Mouse (Mus musculus): ENCODE data around the gene Prrt2. TPM values are rescaled to one million over a fixed set of nuclear protein-coding genes. Genes with fewer than 3 reads are reported as not detected.

The Prrt2 gene
- polyA plus RNA-seq (2014; fragmentation: Nextera tagmentation; extraction: Ambion mirVana), result 4.1 and 9.6 TPM in 2 replicates

GRCm38 (mm10) chr7:127020901-127021562, at the start of gene Prrt2, which contains the start of gene Gm42742:
Prrt2 (minus strand) TSS chr7:127021211.
Gm42742 (minus strand) TSS chr7:127021097.
- H3K27ac ChIP-seq (ENCODE audit: low read depth, low read length), result peak within 1 kb of the TSS; percentile 77; the same call in 1 of the 2 replicates
- no peaks in the 10 kb centered on the region for H3K27me3 ChIP-seq (ENCODE audit: control insufficient read depth, insufficient read depth, low read length)
- WGBS, result under 1% methylated on average over 37 of the region's 37 CpGs
- H3K9me3 ChIP-seq (ENCODE audit: control insufficient read depth, low read length), result no peaks in the 10 kb centered on the region
- H3K4me3 ChIP-seq (ENCODE audit: low read length), result peak within 1 kb of the TSS; percentile 53
- peaks cover 32% of the 10 kb centered on the region for H3K36me3 ChIP-seq (ENCODE audit: control insufficient read depth, insufficient read depth, low read length)
- ATAC-seq (ENCODE audit: low FRiP score, low TSS enrichment), result peak; percentile 8; the same call in 1 of the 2 replicates
- H3K4me1 ChIP-seq (ENCODE audit: control insufficient read depth, insufficient read depth, low read length), result peaks cover 63% of the 10 kb centered on the region
- H3K4me2 ChIP-seq (replicated peaks; ENCODE audit: low read depth, low read length), result peak within 1 kb of the TSS; percentile 86
- peak within 1 kb of the TSS; percentile 61 for H3K9ac ChIP-seq (ENCODE audit: low read depth, low read length)

DNA sequence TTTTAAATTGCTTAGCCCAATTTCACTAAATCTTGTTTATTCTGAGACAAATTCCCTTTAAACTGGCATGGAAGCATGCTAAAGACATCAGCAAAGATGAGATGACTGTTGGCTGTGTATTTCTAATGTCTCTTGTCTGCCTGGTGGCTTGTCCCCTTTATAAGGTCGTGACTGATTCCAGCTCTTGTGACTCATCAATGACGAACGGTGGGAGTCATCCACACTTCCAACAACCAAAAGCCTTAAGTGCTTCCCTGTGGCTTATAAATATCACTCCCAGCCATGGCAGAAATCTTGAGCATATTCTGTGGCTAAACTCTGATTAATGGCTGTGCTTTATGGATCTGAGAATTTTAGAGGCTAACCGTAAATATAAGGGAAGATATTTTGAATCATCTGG, 45.3 kb upstream of the Prrt2 start:
- ATAC-seq (ENCODE audit: low FRiP score, low TSS enrichment), result no peak
- 73% methylated on average over 4 of the region's 4 CpGs for WGBS

DNA sequence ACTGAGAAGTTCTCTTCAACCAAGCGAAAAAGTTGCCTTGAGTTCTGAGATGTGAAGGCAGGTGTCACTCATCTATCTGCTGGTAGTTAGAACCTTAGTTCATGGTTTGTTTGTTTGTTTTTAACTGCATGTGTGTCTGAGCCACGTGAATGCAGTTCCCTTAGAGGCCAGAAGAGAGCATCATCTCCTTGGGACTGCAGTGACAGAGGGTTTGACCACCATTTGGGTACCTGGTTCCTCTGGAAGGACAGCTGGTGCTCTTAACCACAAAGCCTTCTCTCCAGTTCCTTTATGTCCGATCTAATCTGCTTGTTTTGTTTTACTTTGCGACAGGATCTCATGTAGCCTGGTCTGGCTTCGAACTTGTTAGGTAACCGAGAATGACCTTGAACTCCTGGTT, 44.5 kb upstream of the Prrt2 start:
- Histone ChIP-seq H3K4me3 (ENCODE audit: low read length) (no peak overlapping the region), H3K9me3 (ENCODE audit: control insufficient read depth, low read length) (no peaks in the 10 kb centered on the region), H3K4me1 (ENCODE audit: control insufficient read depth, insufficient read depth, low read length) (no peaks in the 10 kb centered on the region), H3K36me3 (ENCODE audit: control insufficient read depth, insufficient read depth, low read length) (no peaks in the 10 kb centered on the region), H3K9ac (ENCODE audit: low read depth, low read length) (no peak overlapping the region), H3K4me2 (replicated peaks; ENCODE audit: low read depth, low read length) (no peak overlapping the region), H3K27me3 (ENCODE audit: control insufficient read depth, insufficient read depth, low read length) (no peaks in the 10 kb centered on the region), H3K27ac (ENCODE audit: low read depth, low read length) (no peak overlapping the region)
- no peak for ATAC-seq (ENCODE audit: low FRiP score, low TSS enrichment)
- WGBS, result 88% methylated on average over 6 of the region's 6 CpGs

More for the DNA sequence above, 45.3 kb upstream of the Prrt2 start:
- no peak overlapping the region for H3K4me3 ChIP-seq (ENCODE audit: low read length)
- no peaks in the 10 kb centered on the region for H3K36me3 ChIP-seq (ENCODE audit: control insufficient read depth, insufficient read depth, low read length)
- H3K9ac ChIP-seq (ENCODE audit: low read depth, low read length), result no peak overlapping the region
- no peaks in the 10 kb centered on the region for H3K4me1 ChIP-seq (ENCODE audit: control insufficient read depth, insufficient read depth, low read length)
- H3K9me3 ChIP-seq (ENCODE audit: control insufficient read depth, low read length), result no peaks in the 10 kb centered on the region
- no peaks in the 10 kb centered on the region for H3K27me3 ChIP-seq (ENCODE audit: control insufficient read depth, insufficient read depth, low read length)
- no peak overlapping the region for H3K4me2 ChIP-seq (replicated peaks; ENCODE audit: low read depth, low read length)
- no peak overlapping the region for H3K27ac ChIP-seq (ENCODE audit: low read depth, low read length)

DNA sequence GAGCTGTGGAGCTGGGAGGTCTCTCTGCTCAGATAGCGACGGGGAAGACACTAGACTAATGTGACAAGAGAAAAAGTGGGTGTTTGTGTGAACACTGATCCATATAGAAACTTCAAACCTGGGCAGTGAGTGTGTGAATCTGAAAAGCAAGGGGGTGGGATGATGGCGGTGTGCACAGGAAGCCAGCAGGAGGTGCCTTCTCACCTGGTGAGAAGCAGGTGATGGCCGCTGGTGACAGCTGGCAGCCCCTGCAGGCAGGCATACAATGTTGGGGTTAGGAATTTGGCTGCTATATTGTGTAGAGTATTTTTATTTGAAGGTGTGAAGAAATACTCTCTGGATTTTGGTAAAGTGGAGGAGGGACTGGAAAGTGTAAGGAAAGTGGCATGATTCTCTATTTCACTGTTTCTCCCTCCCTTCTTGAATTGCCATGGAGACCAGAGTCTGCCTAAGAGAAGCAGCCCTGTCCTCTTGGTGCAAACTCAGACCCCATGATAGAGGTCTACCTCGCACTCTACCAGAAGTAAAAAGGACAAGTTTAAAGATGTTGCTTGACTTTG, 34.1 kb upstream of the Prrt2 start:
- Histone ChIP-seq H3K9me3 (ENCODE audit: control insufficient read depth, low read length) (no peaks in the 10 kb centered on the region), H3K4me2 (replicated peaks; ENCODE audit: low read depth, low read length) (no peak overlapping the region), H3K9ac (ENCODE audit: low read depth, low read length) (no peak overlapping the region), H3K4me3 (ENCODE audit: low read length) (no peak overlapping the region), H3K36me3 (ENCODE audit: control insufficient read depth, insufficient read depth, low read length) (no peaks in the 10 kb centered on the region), H3K27me3 (ENCODE audit: control insufficient read depth, insufficient read depth, low read length) (no peaks in the 10 kb centered on the region), H3K4me1 (ENCODE audit: control insufficient read depth, insufficient read depth, low read length) (no peaks in the 10 kb centered on the region), H3K27ac (ENCODE audit: low read depth, low read length) (no peak overlapping the region)
- no peak for ATAC-seq (ENCODE audit: low FRiP score, low TSS enrichment)
- WGBS, result 70% methylated on average over 5 of the region's 5 CpGs

GRCm38 (mm10) chr7:127041851-127042672, 21.1 kb upstream of the Prrt2 start, which contains the start of gene Kif22:
Kif22 (minus strand) TSS chr7:127042471.
- peak; percentile 94 for ATAC-seq (ENCODE audit: low FRiP score, low TSS enrichment)
- H3K4me2 ChIP-seq (replicated peaks; ENCODE audit: low read depth, low read length), result peak within 1 kb of the TSS; percentile 81

DNA sequence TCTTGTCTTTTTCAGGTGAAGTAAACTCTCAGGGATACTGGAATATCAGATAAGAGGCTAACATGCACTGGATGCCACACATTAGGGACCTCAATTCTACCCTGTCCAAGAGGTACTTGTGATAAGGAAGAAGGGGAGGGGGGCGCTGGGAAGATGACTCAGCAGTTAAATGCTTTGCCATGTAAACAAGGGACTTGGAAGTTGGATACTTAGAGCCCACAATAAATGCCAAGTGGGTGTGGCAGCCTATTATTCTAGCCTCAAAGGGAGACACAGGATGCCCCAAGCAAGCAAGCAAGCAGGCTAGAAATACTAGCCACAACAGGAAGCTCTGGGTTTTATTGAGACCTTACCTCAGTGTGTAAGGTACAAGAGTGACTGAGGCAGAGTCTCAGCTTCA, 10.2 kb upstream of the Prrt2 start:
- Histone ChIP-seq H3K27me3 (ENCODE audit: control insufficient read depth, insufficient read depth, low read length) (no peaks in the 10 kb centered on the region), H3K4me3 (ENCODE audit: low read length) (no peak overlapping the region), H3K36me3 (ENCODE audit: control insufficient read depth, insufficient read depth, low read length) (peaks cover 81% of the 10 kb centered on the region), H3K9me3 (ENCODE audit: control insufficient read depth, low read length) (no peaks in the 10 kb centered on the region), H3K27ac (ENCODE audit: low read depth, low read length) (no peak overlapping the region), H3K4me2 (replicated peaks; ENCODE audit: low read depth, low read length) (no peak overlapping the region), H3K4me1 (ENCODE audit: control insufficient read depth, insufficient read depth, low read length) (peaks cover 7% of the 10 kb centered on the region; the same call in 1 of the 2 replicates), H3K9ac (ENCODE audit: low read depth, low read length) (no peak overlapping the region)
- WGBS, result 76% methylated on average over 1 of the region's 1 CpGs
- no peak for ATAC-seq (ENCODE audit: low FRiP score, low TSS enrichment)

More at GRCm38 (mm10) chr7:127041851-127042672, 21.1 kb upstream of the Prrt2 start, which contains the start of gene Kif22:
- no peaks in the 10 kb centered on the region for H3K27me3 ChIP-seq (ENCODE audit: control insufficient read depth, insufficient read depth, low read length)
- under 1% methylated on average over 50 of the region's 53 CpGs for WGBS
- peaks cover 14% of the 10 kb centered on the region; the same call in 1 of the 2 replicates for H3K4me1 ChIP-seq (ENCODE audit: control insufficient read depth, insufficient read depth, low read length)
- peak within 1 kb of the TSS; percentile 96 for H3K4me3 ChIP-seq (ENCODE audit: low read length)
- peak within 1 kb of the TSS; percentile 93 for H3K9ac ChIP-seq (ENCODE audit: low read depth, low read length)
- H3K36me3 ChIP-seq (ENCODE audit: control insufficient read depth, insufficient read depth, low read length), result peaks cover 12% of the 10 kb centered on the region; the same call in 1 of the 2 replicates
- H3K27ac ChIP-seq (ENCODE audit: low read depth, low read length), result peak within 1 kb of the TSS; percentile 62
- H3K9me3 ChIP-seq (ENCODE audit: control insufficient read depth, low read length), result no peaks in the 10 kb centered on the region

DNA sequence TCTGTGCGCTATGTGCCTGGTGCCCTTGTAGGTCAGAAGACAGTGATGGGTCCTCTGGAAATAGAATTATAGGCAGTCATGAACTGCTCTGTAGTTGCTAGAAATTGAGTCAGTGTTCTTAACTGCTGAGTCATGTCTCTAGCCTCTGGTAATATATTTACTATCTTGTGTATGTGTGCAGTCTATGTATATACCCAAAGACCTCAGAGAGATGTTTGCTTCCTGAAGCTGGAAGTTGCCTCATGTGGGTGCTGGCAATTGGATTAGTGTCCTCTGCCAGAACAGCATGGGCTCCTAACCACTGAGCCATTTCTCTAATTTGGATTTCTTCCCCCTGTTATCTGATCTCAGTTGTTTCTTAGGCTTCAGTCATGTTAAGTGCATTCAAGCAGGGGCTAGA, 9.2 kb upstream of the Prrt2 start:
- Histone ChIP-seq H3K9me3 (ENCODE audit: control insufficient read depth, low read length) (no peaks in the 10 kb centered on the region), H3K36me3 (ENCODE audit: control insufficient read depth, insufficient read depth, low read length) (peaks cover 73% of the 10 kb centered on the region), H3K4me2 (replicated peaks; ENCODE audit: low read depth, low read length) (no peak overlapping the region), H3K4me3 (ENCODE audit: low read length) (no peak overlapping the region), H3K9ac (ENCODE audit: low read depth, low read length) (no peak overlapping the region), H3K27ac (ENCODE audit: low read depth, low read length) (no peak overlapping the region), H3K27me3 (ENCODE audit: control insufficient read depth, insufficient read depth, low read length) (no peaks in the 10 kb centered on the region), H3K4me1 (ENCODE audit: control insufficient read depth, insufficient read depth, low read length) (peaks cover 7% of the 10 kb centered on the region; the same call in 1 of the 2 replicates)
- ATAC-seq (ENCODE audit: low FRiP score, low TSS enrichment), result no peak
- 89% methylated on average over 1 of the region's 1 CpGs for WGBS

GRCm38 (mm10) chr7:127027885-127028284, 6.9 kb upstream of the Prrt2 start:
- Histone ChIP-seq H3K9ac (ENCODE audit: low read depth, low read length) (peak overlapping the region; percentile 96), H3K36me3 (ENCODE audit: control insufficient read depth, insufficient read depth, low read length) (peaks cover 70% of the 10 kb centered on the region), H3K4me1 (ENCODE audit: control insufficient read depth, insufficient read depth, low read length) (peaks cover 24% of the 10 kb centered on the region), H3K4me3 (ENCODE audit: low read length) (peak overlapping the region; percentile 94), H3K4me2 (replicated peaks; ENCODE audit: low read depth, low read length) (peak overlapping the region; percentile 87), H3K27me3 (ENCODE audit: control insufficient read depth, insufficient read depth, low read length) (no peaks in the 10 kb centered on the region), H3K27ac (ENCODE audit: low read depth, low read length) (peak overlapping the region; percentile 90), H3K9me3 (ENCODE audit: control insufficient read depth, low read length) (no peaks in the 10 kb centered on the region)
- WGBS, result 72% methylated on average over 8 of the region's 8 CpGs
- ATAC-seq (ENCODE audit: low FRiP score, low TSS enrichment), result 0 out of 2 replicates have a peak, but pooled peaks have one; percentile 0

Data from kidney, embryonic 14.5 days (tissue).